Mouse (Mus musculus) forebrain, embryonic 10.5 days (tissue): ENCODE data around the gene Sypl2. TPM values are rescaled to one million over a fixed set of nuclear protein-coding genes. Genes with fewer than 3 reads are reported as not detected.
A peak's percentile ranks its signal among the peaks of the same experiment; 100 is the strongest.
"Not testable (repeated sequence)": the region's sequence is repeated elsewhere in the genome, so short reads cannot be mapped to it uniquely, and the experiment has no call there.

Source experiments
- DNase-seq: peaks from one replicate; pipeline ENCODE4 v3.0.0-alpha.2; 2017; ENCODE audit warnings: low spot score; ENCODE audit errors: extremely low spot score
- H3K27ac ChIP-seq: fragments of 300-500 bp; sonication (generic); 2 replicates; pipeline ENCODE4 v1.5.1; 2016; ENCODE audit warnings: mild to moderate bottlenecking
- H3K27me3 ChIP-seq: fragments of 300-500 bp; sonication (generic); 2 replicates; pipeline ENCODE4 v1.6.1; 2016; ENCODE audit warnings: mild to moderate bottlenecking; ENCODE audit not compliant: poor library complexity, severe bottlenecking
- H3K36me3 ChIP-seq: fragments of 300-500 bp; sonication (generic); replicated peaks from 2 replicates; pipeline ENCODE4 v1.6.1; 2016; ENCODE audit warnings: mild to moderate bottlenecking, moderate library complexity
- H3K4me1 ChIP-seq: fragments of 300-500 bp; sonication (generic); 2 replicates; pipeline ENCODE4 v1.6.1; 2016
- H3K4me3 ChIP-seq: fragments of 300-500 bp; sonication (generic); 2 replicates; pipeline ENCODE4 v1.5.1; 2016; ENCODE audit warnings: mild to moderate bottlenecking, moderate library complexity
- H3K9me3 ChIP-seq: fragments of 300-500 bp; sonication (generic); 2 replicates; pipeline ENCODE4 v1.6.1; 2016; ENCODE audit warnings: mild to moderate bottlenecking, moderate library complexity
- WGBS: fragments of 180-500 bp; shearing (Covaris S2); methylation state at CpG from one replicate; pipeline ENCODE4 v1.1.7; 2016; 5-methylcytosine and 5-hydroxymethylcytosine counted together
- polyA plus RNA-seq: library from polyadenylated mRNA; unstranded; fragments of >200 nt; fragmentation: Nextera tagmentation; extraction: Ambion mirVana; gene quantifications from 2 replicates; pipeline ENCODE4 v1.2.1, GENCODE M21; 2016

The Sypl2 gene
- 0.98 and 1.0 TPM in 2 replicates for polyA plus RNA-seq

DNA sequence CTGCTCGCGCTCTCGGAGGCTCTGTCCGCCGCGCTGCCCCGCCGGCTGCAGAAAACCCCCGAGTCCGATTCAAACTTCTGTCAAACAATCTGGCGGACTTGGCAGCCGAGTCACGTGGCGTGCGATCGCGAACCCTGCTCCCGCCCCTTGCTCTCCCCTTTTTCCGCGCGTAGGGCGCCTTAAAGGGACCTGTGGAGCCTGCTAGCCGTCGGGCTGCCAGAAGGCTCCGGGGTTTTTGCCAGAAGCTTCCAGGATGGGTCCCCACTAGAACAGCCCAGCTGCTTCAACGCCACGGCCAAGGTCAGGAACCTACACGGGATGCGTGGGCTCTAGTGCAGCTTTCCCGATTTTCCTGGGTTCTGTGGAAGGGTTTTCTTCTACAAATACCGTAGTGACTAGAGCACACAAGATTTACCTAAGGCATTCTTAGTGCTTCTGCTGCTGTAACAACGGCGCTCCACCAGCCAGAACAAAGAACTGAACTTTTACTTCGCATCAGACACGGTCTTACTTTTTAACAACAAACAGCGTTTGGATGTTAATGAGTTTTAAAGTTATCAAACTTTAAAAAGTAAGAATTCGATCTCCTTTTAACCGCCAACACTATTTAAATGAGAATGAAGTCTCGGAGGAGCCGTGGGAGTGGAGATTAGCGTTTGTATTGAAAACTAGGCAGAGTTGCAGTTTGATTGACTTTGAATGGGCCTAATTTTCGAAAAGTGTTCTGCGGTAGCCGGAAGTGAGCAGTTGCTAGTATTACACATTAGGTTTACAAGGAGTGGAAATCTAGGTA, at the start of gene Sypl2:
Gene Sypl2 (minus strand): TSS at position 91 of the 793 bp plus-strand sequence.
- Histone ChIP-seq H3K9me3 (no peaks in the 10 kb centered on the region), H3K27ac (peak within 1 kb of the TSS; percentile 79), H3K4me1 (peaks cover 20% of the 10 kb centered on the region), H3K27me3 (peaks cover 61% of the 10 kb centered on the region), H3K36me3 (no peaks in the 10 kb centered on the region), H3K4me3 (peak within 1 kb of the TSS; percentile 56)
- WGBS = 3% methylated on average over 44 of the region's 44 CpGs
- peak; percentile 70 for DNase-seq

GRCm38 (mm10) chr3:108259319-108259718, 32.9 kb upstream of the Sypl2 start:
- DNase-seq = no peak
- H3K36me3 ChIP-seq = peaks cover 30% of the 10 kb centered on the region
- H3K9me3 ChIP-seq = no peaks in the 10 kb centered on the region
- H3K4me3 ChIP-seq = no peak overlapping the region
- H3K27me3 ChIP-seq = no peaks in the 10 kb centered on the region
- WGBS = 77% methylated on average over 3 of the region's 3 CpGs
- H3K27ac ChIP-seq = no peak overlapping the region
- H3K4me1 ChIP-seq = peaks cover 29% of the 10 kb centered on the region

DNA sequence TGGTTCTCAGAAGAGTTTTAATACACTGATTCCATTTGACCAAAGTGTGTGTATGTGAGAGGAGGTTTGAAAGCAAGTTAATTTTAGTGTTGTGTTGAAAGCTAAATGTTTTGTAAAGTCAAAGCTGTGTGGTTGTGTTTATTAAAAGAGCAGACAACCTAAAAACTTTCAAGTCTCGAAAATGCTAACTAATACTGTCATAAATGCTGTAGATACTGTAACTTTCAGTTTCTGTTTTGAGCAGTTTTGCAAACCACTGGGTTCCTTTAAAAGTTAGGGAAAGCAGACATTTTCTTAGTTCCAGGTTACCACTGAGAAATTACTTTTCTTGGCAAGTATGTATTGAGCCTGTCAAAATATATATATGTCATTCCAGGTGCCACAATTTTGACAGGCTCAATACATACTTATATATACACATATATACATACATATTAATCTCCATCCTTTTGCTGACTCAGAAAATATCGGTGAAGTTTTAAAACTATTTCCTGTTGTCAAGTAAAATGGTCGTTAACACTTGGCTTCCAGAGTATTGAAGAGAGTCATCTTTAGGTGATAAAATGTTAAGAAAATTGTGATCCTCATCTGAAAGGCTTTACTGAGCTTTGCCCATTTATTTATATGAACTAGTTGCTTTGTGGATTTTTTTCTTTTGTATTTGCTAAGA, 31.5 kb upstream of the Sypl2 start:
- Histone ChIP-seq H3K4me1 (peaks cover 29% of the 10 kb centered on the region), H3K9me3 (no peaks in the 10 kb centered on the region), H3K27me3 (no peaks in the 10 kb centered on the region), H3K36me3 (peaks cover 22% of the 10 kb centered on the region), H3K4me3 (peak overlapping the region; percentile 83), H3K27ac (no peak overlapping the region)
- 84% methylated on average over 3 of the region's 3 CpGs for WGBS
- no peak for DNase-seq

- under 1% methylated on average over 79 of the region's 79 CpGs for WGBS
- no peaks in the 10 kb centered on the region for H3K9me3 ChIP-seq
- peak within 1 kb of the TSS; percentile 83 for H3K4me3 ChIP-seq
- H3K27me3 ChIP-seq = no peaks in the 10 kb centered on the region
- peak within 1 kb of the TSS; percentile 82 for H3K27ac ChIP-seq
- peaks cover 29% of the 10 kb centered on the region for H3K4me1 ChIP-seq
- peaks cover 13% of the 10 kb centered on the region for H3K36me3 ChIP-seq
- DNase-seq = peak; percentile 97
Measured at GRCm38 (mm10) chr3:108256719-108257637, 30.5 kb upstream of the Sypl2 start, which contains the start of gene Psma5. Gene Psma5, plus strand, starts transcription at chr3:108256926.

DNA sequence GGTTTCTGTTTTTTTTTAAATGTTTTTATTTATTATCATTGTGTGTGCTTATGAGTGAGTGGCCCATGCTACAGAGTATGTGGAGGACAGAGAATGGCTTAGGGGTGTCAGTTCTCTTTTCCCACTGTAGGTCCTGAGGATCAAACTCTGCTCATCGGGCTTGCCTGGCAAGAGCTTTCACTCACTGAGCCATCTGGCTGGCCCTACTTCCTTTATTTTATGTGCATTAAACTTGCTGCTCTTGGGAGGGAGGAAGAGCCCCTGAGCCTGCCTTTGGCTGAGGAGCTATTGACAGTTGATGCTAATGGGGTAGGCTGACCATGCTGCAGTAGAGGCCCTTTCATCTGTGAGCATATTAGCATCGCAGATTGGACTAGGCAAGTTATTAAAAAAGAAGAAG, 20.4 kb upstream of the Sypl2 start:
- Histone ChIP-seq H3K27ac (no peak overlapping the region), H3K36me3 (no peaks in the 10 kb centered on the region), H3K4me3 (no peak overlapping the region), H3K27me3 (no peaks in the 10 kb centered on the region), H3K4me1 (no peaks in the 10 kb centered on the region), H3K9me3 (no peaks in the 10 kb centered on the region)
- 85% methylated on average over 2 of the region's 2 CpGs for WGBS
- DNase-seq = no peak

DNA sequence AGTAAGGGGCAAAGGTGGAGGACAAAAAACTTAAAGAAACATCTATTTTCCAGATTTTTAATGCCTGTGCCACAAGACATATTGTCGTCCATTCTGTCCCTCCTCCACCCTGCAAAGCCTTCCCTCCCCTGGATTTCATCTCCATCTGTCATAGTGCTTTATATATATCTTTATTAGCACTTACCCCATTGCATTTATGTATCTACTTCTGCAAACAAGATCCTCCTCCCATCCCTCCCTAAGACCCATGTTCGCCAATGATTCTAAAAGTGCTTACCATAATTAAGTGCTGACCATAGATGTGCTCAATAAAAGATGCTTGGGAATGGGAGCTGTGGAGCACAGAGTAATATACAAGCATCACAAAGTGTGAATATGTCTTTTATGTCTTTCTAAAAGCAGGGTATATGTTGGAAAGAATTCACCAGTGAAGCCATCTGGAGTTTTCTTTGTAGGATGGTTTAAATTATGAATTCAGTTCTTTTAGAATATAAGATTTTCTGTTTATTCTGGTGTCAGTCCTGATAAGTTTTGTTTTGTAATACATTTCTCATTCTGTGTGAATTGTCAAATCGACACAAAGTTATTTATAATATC, 14.9 kb upstream of the Sypl2 start:
- no peak overlapping the region for H3K27ac ChIP-seq
- no peak for DNase-seq
- H3K9me3 ChIP-seq = no peaks in the 10 kb centered on the region
- H3K36me3 ChIP-seq = no peaks in the 10 kb centered on the region
- H3K4me3 ChIP-seq = no peak overlapping the region
- WGBS = 87% methylated on average over 3 of the region's 3 CpGs
- H3K27me3 ChIP-seq = no peaks in the 10 kb centered on the region
- H3K4me1 ChIP-seq = no peaks in the 10 kb centered on the region

- H3K27me3 ChIP-seq, H3K4me1 ChIP-seq, H3K9me3 ChIP-seq, H3K27ac ChIP-seq, H3K36me3 ChIP-seq, DNase-seq, H3K4me3 ChIP-seq: not testable (repeated sequence)
- 89% methylated on average over 4 of the region's 4 CpGs for WGBS
Measured at GRCm38 (mm10) chr3:108237474-108238102, 11.1 kb upstream of the Sypl2 start.

GRCm38 (mm10) chr3:108231646-108232045, 5.2 kb upstream of the Sypl2 start:
- Histone ChIP-seq H3K27me3 (peaks cover 20% of the 10 kb centered on the region), H3K4me1 (peaks cover 8% of the 10 kb centered on the region), H3K36me3 (no peaks in the 10 kb centered on the region), H3K4me3 (no peak overlapping the region), H3K9me3 (no peaks in the 10 kb centered on the region), H3K27ac (no peak overlapping the region)
- 87% methylated on average over 4 of the region's 4 CpGs for WGBS
- DNase-seq = no peak

GRCm38 (mm10) chr3:108227521-108227920, 1.1 kb upstream of the Sypl2 start:
- no peak for DNase-seq
- peak overlapping the region; percentile 56 for H3K4me3 ChIP-seq
- 78% methylated on average over 2 of the region's 2 CpGs for WGBS

GRCm38 (mm10) chr3:108225711-108226557, 514 bp downstream of the Sypl2 start:
- H3K27me3 ChIP-seq = peaks cover 68% of the 10 kb centered on the region
- peak overlapping the region; percentile 56 for H3K4me3 ChIP-seq
- 2% methylated on average over 67 of the region's 67 CpGs for WGBS
- H3K27ac ChIP-seq = peak overlapping the region; percentile 79
- no peaks in the 10 kb centered on the region for H3K9me3 ChIP-seq
- H3K4me1 ChIP-seq = peaks cover 20% of the 10 kb centered on the region
- peak; percentile 51 for DNase-seq
- no peaks in the 10 kb centered on the region for H3K36me3 ChIP-seq

More at GRCm38 (mm10) chr3:108227521-108227920, 1.1 kb upstream of the Sypl2 start:
- no peaks in the 10 kb centered on the region for H3K9me3 ChIP-seq
- H3K27ac ChIP-seq = no peak overlapping the region
- peaks cover 61% of the 10 kb centered on the region for H3K27me3 ChIP-seq
- no peaks in the 10 kb centered on the region for H3K36me3 ChIP-seq
- peaks cover 20% of the 10 kb centered on the region for H3K4me1 ChIP-seq

DNA sequence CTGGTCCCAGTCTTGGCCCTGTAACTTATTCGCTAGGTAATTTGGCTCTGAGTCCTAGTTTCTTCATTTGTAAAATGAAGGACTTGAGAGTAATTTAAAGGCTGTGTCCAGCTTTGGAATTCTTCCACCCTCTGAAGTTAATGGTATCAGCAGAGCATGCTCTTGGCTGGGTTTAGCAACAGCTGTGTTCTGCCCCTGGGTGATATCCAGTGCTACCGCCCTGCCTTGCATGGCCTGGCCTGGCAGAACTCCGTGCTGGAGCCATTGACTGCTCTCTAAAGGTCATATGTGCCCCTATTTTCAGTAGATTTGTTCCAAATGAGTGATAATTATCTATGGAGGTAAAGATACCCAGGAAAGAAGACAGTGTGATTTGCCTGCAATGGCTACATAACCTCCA, 5.8 kb downstream of the Sypl2 start:
- peaks cover 45% of the 10 kb centered on the region for H3K27me3 ChIP-seq
- DNase-seq = no peak
- H3K9me3 ChIP-seq = no peaks in the 10 kb centered on the region
- no peak overlapping the region for H3K4me3 ChIP-seq
- 78% methylated on average over 3 of the region's 3 CpGs for WGBS
- no peak overlapping the region for H3K27ac ChIP-seq
- no peaks in the 10 kb centered on the region for H3K36me3 ChIP-seq
- peaks cover 2% of the 10 kb centered on the region for H3K4me1 ChIP-seq
